Mouse (Mus musculus): ENCODE measurements around the gene Tmem130.
"Not testable (repeated sequence)": the region's sequence is repeated elsewhere in the genome, so short reads cannot be mapped to it uniquely, and the experiment has no call there.

The Tmem130 gene

DNA sequence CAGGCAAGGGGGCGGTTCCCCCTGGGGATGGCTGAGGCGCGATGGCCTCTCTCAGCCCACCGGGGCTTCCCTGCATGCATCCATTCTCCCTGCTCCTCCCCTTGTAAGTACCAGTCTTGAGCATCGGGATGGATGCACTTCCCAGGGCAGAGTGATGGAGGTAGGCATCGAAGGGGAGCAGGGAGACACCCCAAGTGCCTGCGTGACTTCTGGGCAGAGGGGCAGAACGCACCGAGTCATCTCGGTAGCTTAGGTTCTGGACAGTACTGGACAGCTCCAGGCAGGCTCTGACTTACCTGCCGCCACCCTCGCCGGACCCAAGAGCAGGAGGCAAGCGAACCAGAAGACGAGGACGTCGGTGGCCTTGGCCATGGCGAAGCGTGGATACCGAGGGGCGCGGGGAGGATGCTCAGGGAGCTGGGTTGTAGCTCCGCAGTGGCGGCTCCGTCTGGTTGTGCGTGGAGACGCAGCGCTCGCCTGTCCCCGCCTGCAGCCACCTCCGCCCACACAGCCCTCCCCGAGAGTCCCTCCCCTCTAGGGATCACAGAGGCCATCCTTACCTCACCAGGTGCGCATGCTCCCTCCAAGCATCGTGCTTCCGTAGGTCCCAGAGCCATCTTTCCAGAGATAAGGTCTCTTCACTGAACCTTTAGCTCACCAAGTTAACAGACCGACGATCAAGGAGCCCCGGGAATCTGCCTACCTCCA is at the start of gene Tmem130:
Gene Tmem130 (minus strand): TSS at position 658 of the 708 bp plus-strand sequence.
- DNase-seq (ENCODE audit: low spot score), result no peak

DNA sequence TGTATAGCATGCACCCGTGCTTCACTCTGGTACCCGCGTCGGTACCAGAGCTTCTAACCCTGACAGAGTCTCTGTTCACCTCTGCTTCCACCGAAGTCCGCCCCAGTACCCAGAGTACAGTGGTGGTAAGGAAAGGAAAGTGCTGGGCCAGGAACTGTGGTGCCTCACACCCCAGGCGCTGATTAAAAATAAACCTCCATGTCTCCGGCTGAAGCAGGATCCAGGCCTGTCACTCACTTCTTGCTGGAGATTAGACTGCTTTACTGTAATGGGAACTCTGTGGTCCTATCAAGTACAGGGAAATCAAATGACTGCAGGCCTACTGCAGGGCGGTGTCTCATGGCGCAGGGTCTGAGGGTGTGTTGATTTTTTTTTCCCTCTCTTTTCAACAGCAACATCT is 45.3 kb upstream of the Tmem130 start:
- DNase-seq (ENCODE audit: low spot score), result no peak

- no peak for DNase-seq (ENCODE audit: low spot score)
These were observed 42.6 kb upstream of the Tmem130 start for GRCm38 (mm10) chr5:144804181-144804580.

DNA sequence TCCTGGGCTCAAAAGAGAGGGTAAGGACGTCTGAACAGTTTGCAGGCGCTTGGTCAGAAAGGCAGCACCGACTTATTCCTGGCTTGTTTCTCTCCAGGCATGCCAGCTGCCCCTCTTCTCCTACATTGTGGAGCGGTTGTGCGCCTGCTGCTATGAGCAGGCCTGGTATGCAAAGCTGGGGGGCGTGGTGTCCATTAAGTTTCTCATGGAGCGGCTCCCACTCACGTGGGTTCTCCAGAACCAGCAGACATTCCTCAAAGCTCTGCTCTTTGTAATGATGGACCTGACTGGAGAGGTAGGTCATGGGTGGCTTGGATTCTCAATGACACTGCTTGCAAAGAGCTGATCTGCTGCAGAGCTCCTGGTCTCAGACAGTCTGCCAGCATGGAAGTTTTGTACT is 41.4 kb upstream of the Tmem130 start:
- DNase-seq (ENCODE audit: low spot score), result no peak

- no peak for DNase-seq (ENCODE audit: low spot score)
These were observed 35.5 kb upstream of the Tmem130 start for GRCm38 (mm10) chr5:144797116-144797515.

DNA sequence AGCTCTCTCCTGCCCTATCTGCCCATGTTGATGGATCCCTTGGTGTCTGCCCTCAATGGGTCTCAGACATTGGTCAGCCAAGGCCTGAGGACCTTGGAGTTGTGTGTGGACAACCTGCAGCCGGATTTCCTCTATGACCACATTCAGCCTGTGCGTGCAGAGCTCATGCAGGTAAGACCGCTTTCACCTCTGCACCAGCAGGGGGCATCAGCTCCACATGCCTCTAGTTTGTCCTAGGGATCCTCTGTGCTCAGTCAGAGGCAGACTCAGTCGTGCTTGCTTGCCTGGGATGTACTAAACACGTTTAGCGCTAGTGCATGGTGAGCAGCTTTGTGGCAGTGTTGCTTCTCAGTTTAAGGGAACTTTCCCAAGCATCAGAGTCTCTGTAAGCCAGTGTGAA is 33.1 kb upstream of the Tmem130 start:
- peak; percentile 20 for DNase-seq (ENCODE audit: low spot score)

GRCm38 (mm10) chr5:144793374-144793773 is 31.8 kb upstream of the Tmem130 start:
- no peak for DNase-seq (ENCODE audit: low spot score)

DNA sequence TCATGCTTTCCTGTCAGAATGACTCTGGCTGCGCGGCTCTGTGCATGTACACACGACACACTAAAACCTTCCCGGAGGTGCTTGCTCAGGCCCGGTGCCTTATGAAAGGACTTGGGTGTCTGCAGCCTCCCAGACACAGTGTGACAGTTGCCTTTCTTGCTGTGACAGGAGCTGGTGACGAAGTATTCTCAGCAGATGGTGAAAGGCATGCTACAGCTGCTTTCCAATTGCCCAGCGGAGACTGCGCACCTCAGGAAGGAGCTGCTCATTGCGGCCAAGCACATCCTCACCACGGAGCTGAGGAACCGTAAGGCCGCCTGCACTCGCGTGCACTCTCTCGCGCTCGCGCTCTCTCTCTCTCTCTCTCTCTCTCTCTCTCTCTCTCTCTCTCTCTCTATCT is 24.8 kb upstream of the Tmem130 start:
- DNase-seq (ENCODE audit: low spot score), result no peak

DNA sequence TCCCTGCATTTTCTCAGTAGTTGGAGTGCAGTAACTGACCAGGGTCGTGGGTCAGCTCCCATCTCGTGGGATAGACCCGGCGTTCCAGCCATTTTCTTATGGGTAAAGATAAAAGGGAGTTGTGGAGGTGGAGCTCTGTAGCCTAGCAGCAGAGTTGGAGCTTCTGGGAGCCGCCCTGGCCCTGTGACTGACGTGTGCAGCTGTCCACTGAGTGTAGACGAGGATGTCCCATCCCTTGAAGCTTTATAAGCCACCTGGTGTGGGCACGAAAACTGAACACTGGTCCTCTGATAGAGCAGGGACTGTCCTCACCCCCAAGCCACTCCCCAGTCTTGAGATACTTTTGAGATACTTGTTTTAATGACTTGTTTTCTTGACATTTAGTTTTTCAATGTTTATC is 19.0 kb upstream of the Tmem130 start:
- DNase-seq (ENCODE audit: low spot score), result no peak

- no peak for DNase-seq (ENCODE audit: low spot score)
These were observed 11.6 kb upstream of the Tmem130 start for GRCm38 (mm10) chr5:144773231-144773630.

DNA sequence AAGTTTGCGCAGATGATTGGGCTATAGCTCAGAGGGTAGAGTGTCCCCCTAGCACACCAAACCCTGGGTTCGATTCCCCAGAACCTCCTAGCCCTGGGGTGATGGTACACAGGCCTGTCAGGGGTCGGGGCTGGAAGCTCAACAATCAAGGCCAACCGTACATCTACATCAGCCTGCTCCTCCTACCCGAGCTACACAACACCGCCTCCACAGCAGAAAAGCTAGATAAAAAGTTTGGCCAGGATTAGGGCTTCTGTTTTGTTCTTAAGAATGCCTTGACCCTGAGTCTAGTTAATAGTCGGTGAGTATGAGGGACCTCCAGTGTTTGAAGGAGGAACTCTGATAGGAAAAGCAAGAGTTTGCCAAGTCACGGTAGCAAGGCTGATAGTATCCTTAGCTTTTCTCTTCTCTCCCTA is 7.5 kb upstream of the Tmem130 start:
- DNase-seq (ENCODE audit: low spot score), result peak; percentile 45

DNA sequence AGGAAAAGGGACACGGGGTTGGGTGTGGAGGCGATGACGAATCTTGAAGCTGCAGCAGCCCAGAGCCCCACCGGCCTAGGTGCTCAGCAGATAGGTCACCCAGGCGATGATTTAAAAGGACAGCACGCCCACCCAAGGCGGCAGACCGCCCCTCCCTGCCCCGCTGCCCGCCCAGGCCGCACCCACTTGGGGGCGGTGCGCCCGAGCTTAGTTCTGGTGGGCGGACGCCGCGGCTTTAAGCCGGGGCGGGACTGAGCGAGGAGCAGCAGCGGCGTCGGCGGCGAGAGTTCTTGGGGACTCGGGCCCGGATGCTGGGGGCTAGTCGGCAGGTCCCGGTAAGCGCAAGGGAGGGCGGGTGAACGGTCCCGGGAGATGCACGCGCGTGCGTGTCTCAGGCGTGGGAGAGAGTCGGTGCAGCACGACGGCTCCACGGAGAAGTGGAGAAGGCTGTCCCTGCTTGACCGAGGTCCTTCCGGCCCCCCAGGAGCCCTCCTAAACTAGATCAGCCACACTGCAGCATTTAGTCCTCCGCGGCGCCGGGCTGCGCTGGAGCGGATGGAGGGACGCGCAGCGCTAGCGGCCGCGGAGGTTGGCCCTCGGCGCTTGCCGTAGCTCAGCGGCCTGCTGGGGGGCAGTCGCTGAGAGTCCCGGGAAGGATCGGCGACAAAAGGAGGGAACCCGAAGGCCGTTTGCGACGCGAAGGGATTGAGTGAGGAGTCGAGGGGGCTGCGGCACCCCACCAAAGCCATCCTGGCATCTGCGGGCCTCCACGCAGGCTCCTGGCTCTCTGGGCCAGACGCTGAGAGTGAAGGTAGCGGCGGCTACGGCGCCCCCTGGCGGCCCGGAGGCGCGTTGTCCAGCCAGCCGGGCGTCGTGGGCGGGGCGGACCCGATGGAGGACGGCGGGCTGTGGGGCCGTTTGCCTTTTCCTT is 6.6 kb upstream of the Tmem130 start:
- DNase-seq (ENCODE audit: low spot score), result peak; percentile 82

GRCm38 (mm10) chr5:144767106-144767798 is 5.6 kb upstream of the Tmem130 start, which contains the start of gene Trrap:
TSS of gene Trrap (plus strand) at chr5:144767732.
- DNase-seq (ENCODE audit: low spot score), result not testable (repeated sequence)

GRCm38 (mm10) chr5:144766646-144767045 is 5.0 kb upstream of the Tmem130 start:
- DNase-seq (ENCODE audit: low spot score), result no peak

DNA sequence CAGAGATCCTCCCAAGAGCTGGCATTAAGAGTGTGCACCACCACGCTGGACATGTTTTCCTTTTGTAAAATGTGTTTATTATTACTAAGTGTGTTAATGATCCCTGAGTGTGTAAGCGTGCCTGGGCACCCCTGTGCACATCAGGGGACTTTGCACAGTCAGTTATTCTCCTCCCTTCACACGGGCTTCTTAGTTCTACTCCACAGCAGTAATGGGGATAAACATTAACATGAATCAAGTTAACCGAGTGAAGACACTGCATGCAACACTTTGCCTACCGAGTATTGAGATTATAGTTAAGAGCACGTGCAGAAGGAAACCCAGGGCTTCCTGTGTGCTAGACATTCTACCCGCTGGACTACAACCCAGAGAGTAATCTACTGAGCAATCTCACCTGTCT is 4.4 kb upstream of the Tmem130 start:
- no peak for DNase-seq (ENCODE audit: low spot score)

DNA sequence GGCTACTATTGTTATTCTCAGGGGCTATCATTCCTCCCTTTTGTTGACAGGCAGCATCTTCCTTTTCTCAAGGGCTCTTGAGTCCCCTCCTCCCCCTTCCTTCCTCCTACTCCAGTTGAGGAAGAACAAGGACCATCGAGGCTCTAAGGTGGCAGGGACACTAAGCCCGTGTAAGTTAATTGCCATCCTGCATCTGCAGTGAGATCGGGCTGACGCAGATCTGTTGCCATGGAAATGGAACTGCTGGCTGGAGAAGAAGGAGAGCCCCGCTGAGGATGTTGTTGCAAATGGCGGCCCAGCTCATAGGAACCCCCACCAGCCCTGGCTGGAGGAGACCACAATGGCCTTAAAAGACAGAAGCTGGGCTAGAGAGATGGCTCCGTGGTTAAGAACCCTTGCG is 3.2 kb downstream of the Tmem130 start:
- DNase-seq (ENCODE audit: low spot score), result no peak

GRCm38 (mm10) chr5:144757402-144757801 is 4.2 kb downstream of the Tmem130 start:
- no peak for DNase-seq (ENCODE audit: low spot score)

DNA sequence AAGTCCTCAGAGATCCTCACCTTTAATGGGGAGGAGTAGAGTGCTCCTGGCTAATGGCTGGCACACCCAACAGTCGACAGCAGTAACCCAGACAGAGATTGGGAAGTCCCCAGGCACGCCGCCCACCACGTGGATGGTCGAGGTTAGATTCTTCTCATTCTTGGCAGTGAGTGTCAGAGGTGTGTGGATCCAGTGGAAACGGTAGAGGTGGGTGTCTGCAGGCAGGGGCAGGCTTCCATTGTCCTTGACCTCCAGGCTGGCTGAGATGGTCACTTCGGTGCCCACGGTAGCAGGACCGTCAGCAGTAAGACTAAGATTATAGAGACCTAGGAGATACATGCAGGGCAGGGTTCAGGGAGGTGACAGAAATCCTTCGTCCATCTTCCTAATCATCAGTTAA is 6.4 kb downstream of the Tmem130 start:
- DNase-seq (ENCODE audit: low spot score), result no peak

DNA sequence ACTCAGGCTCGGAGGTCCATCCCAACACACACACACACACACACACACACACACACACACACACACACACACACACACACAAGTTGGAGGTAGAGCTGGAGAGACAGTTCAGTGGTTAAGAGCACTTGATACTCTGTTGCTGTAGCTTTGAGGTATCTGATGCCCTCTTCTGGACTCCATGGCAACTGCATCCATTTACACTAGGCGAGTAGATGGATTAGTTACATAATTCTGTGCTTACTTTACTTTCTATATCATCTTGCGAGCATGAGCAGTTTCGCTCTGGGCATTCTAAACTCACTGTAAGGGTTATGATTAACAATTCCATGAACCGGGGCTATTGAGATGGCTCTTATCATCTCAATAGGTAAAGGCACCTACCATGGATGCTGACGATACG is 8.6 kb downstream of the Tmem130 start:
- peak; percentile 61 for DNase-seq (ENCODE audit: low spot score)

DNA sequence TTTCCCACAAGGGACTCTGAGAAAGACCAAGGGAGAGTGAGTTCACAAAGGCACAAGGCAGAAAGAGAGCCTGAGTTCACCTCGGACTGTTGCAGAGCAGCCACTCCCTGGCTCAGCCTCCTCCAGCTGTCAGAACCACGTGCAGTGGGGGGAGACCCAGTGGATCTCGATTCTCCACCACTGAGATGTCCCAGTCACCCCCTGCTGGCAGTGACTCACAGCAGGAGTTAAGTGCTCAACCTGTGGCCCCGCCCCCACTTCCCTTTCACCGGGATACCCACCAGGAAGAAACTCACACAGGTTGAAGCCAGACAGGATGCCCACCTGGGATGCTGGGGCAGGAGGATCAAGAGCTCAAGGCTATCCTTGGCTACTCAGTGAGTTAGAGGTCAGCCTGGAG is 9.2 kb downstream of the Tmem130 start:
- DNase-seq (ENCODE audit: low spot score), result no peak

DNA sequence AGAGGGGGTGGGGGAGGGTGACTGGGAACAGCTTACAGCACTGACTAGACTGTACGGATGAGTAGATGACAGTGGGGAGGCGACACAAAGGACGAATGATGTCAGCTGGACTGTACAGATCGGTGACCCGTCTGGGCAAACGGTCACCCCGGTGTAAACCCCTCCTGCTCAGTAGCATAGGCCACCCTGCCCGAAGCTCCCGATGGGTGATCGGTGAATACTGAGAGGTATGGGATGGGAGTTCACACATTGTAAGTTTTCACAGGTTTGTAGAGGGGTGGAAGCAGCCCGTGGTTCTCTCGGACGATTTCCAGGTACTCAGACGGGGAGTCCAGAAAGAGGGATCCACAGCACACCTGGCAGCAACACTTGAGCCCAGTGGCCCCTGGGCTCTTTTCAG is 24.5 kb downstream of the Tmem130 start:
- no peak for DNase-seq (ENCODE audit: low spot score)

GRCm38 (mm10) chr5:144734949-144735348 is 26.7 kb downstream of the Tmem130 start:
- peak; percentile 75 for DNase-seq (ENCODE audit: low spot score)

GRCm38 (mm10) chr5:144733953-144734352 is 27.7 kb downstream of the Tmem130 start:
- DNase-seq (ENCODE audit: low spot score), result peak; percentile 79

Data from adipocyte (in vitro differentiated cells).